Mouse (Mus musculus) NIH3T3 (cell line): ENCODE results near the gene Rxylt1.

ENCODE experiments used
- DNase-seq: peaks from one replicate; pipeline ENCODE4 v3.0.0-alpha.2; 2012; ENCODE audit warnings: low read depth

Gene Rxylt1

DNA sequence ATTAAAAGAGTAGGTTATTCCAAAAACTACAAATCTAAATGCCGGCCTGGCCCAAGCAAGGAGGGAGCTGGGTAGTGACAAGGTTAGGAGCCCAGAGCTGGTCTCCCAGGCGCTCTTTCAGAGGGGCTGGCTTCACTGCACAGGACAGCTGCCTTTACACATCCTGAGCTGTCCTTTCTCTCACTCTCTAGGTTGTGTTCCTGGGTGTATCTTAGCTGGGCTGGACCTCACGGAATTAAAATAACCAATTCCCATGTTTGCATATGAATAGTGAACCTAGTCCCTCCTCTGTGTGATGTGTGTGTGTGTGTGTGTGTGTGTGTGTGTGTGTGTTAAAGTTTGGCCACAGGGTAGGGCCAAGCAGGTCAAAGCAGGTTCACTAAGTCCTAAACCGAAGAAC lies 52.2 kb downstream of the Rxylt1 start:
- no peak for DNase-seq

DNA sequence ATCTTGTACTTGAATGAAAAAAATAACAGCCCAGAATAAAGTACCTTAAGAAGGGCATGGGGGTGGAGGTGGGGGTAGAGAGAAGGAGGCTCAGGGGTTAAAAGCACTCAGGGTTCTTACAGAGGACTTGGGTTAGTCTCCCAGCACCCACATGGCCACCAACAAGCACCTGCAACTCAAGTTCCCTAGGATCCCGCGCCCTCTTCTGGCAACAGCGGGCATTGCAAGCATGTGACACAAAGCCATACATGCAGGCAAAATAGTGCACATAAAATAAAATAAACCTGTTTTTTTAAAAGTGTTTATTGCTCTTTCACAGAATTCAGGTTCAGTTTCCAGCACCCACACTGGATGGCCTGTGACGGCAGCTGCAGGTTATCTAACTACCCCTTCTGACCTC lies 56.8 kb downstream of the Rxylt1 start:
- DNase-seq = peak; percentile 46

DNA sequence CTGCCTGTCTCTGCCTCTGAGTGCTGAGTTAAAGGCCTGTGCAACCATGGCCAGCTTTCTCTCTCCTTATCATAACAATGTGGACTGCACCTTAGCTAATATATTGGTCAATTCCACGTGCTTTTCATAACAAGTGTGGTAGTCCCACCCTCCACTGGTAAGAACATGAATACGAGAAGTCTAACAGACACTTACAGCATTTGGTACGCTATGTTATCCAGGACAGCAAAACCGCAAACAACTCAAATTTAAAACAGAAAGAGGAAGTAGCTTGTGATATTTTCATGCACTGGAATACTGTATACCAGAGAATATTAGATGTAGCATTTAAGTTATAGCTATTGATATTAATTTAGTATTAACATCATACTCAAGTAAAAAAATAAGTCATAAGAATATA lies 57.6 kb downstream of the Rxylt1 start:
- DNase-seq = no peak

DNA sequence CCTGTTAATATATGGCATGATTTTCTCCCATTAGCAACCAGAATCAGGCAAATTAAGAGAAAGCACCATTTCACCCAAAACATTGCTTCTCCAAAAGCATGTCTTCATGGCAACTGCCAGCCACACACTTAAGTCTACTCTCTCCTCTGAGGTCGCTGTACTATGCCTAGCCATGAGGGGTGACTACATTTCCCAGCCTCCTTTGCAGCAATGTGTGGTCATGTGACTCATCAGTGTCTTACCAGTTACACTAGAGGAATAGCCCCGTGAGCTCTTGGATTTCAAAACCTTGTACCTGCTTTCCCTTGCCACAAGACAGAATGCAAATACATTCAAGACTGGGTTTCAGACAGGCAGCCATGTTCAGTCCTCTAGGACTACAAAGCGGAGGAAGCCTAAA lies 58.6 kb downstream of the Rxylt1 start:
- peak; percentile 48 for DNase-seq

DNA sequence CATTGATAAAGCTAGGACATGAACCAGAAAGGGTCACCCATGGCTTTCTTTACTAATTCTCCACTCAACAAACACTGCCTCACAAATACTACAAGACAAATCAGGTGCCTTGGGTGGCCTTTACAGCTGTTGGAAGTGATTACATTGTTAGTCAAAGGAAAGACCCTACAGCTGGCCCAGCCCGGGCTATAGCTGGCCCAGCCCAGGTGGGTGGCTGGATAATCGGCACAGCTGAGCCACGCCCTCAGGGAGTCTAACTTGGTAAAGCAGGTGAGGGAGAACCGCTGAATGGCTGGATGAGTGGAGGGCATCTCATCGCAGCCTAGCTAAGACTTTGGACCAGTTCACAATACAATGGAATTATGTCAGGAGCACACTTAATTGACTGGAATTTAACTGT lies 63.9 kb downstream of the Rxylt1 start:
- DNase-seq = no peak

DNA sequence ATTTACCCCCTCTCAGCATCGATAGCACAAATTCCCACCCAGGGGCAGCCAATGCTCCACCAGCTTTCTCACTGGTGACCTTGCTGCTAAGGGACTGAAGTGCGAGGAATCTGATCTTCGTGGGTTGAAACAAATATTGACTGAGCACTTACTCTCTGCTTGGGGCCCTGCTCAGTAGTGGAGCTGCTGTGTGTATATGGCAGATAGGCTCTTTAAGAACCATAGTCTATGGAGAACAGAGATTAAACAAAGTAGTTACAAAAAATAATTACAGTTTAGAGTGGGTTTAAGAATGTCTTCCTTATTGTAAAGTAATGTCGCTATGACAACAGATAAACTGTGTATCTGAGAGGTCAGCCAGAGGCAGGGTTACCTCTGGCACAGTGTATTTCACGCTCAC lies 66.8 kb downstream of the Rxylt1 start:
- DNase-seq = no peak

DNA sequence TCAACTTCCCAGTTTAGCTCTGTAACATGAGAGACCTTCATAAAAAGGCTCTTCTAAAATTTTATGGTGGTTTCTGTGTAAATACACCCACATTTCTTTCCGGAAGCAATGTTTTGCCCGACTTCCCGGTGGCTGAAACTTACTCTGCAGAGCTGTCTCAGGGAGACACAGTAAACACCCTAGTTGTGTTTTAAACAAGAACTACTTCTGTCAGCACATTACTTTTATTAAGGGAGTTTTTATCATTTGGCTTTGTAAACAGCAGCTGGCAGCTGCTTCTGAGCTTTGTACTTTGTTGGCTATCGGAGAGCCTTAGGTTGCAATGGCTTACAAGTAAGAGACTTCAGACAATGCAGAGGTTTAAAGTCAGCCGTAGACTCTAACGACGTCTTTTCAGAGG lies 67.4 kb downstream of the Rxylt1 start:
- no peak for DNase-seq
